Mouse (Mus musculus) heart, embryonic 14.5 days (tissue): ENCODE results near the gene Pheta2. TPM values are rescaled to one million over a fixed set of nuclear protein-coding genes. Genes with fewer than 3 reads are reported as not detected.

ENCODE experiments used
- ATAC-seq: fragments of 200-750 bp; cut with Nextera tagmentation; 2 replicates; pipeline ENCODE4 v1.8.0; 2017; ENCODE audit warnings: low read depth, moderate TSS enrichment; ENCODE audit not compliant: insufficient number of reproducible peaks, insufficient read depth, low FRiP score
- H3K27ac ChIP-seq, 2 experiments: fragments of 200-500 bp in 1 of 2; fragments of 300-500 bp in 1 of 2; sonication (generic) in 1 of 2; replicated peaks in 1 of 2; 2 replicates each; pipeline ENCODE4 v1.5.1; 2012 to 2014; ENCODE audit warnings: low read depth in 2 of 2, low read length in 2 of 2, control low read depth in 1 of 2, mild to moderate bottlenecking in 1 of 2, mixed read lengths in 1 of 2; ENCODE audit not compliant: control insufficient read depth in 1 of 2, insufficient read depth in 1 of 2
- H3K27me3 ChIP-seq: fragments of 300-500 bp; sonication (generic); 2 replicates; pipeline ENCODE4 v1.6.1; 2014; ENCODE audit warnings: mild to moderate bottlenecking, low read length, control low read depth; ENCODE audit not compliant: control insufficient read depth, insufficient read depth
- H3K36me3 ChIP-seq: fragments of 300-500 bp; sonication (generic); 2 replicates; pipeline ENCODE4 v1.6.1; 2014; ENCODE audit warnings: mild to moderate bottlenecking, control low read depth, low read length, mixed read lengths; ENCODE audit not compliant: control insufficient read depth, insufficient read depth
- H3K4me1 ChIP-seq, 2 experiments: fragments of 200-500 bp in 1 of 2; fragments of 300-500 bp in 1 of 2; sonication (generic) in 1 of 2; 2 replicates each; pipeline ENCODE4 v1.6.1; 2012 to 2014; ENCODE audit warnings: low read length in 2 of 2, control low read depth in 1 of 2, mixed read lengths in 1 of 2; ENCODE audit not compliant: control insufficient read depth in 2 of 2, insufficient read depth in 2 of 2
- H3K4me2 ChIP-seq: fragments of 300-500 bp; sonication (generic); 2 replicates; pipeline ENCODE4 v1.6.1; 2014; ENCODE audit warnings: mild to moderate bottlenecking, low read length
- H3K4me3 ChIP-seq, 2 experiments: fragments of 200-500 bp in 1 of 2; fragments of 300-500 bp in 1 of 2; sonication (generic) in 1 of 2; 2 replicates each; pipeline ENCODE4 v1.5.1; 2012 to 2014; ENCODE audit warnings: low read length in 2 of 2, mild to moderate bottlenecking in 2 of 2, control low read depth in 1 of 2, low read depth in 1 of 2, moderate library complexity in 1 of 2; ENCODE audit not compliant: control insufficient read depth in 1 of 2, insufficient read depth in 1 of 2
- H3K9ac ChIP-seq: fragments of 300-500 bp; sonication (generic); 2 replicates; pipeline ENCODE4 v1.6.1; 2014; ENCODE audit warnings: mild to moderate bottlenecking, low read length
- H3K9me3 ChIP-seq: fragments of 300-500 bp; sonication (generic); 2 replicates; pipeline ENCODE4 v1.6.1; 2016; ENCODE audit warnings: low read length, control low read depth; ENCODE audit not compliant: control insufficient read depth
- WGBS: fragments of 180-500 bp; shearing (Covaris S2); extraction: QIAGEN DNeasy Blood & Tissue Kit; methylation state at CpG from one replicate; pipeline ENCODE4 v1.1.7; 2014; 5-methylcytosine and 5-hydroxymethylcytosine counted together
- polyA plus RNA-seq: library from polyadenylated mRNA; unstranded; fragments of >200 nt; fragmentation: Nextera tagmentation; extraction: Ambion mirVana; gene quantifications from 2 replicates; pipeline ENCODE4 v1.2.1, GENCODE M21; 2014

Gene Pheta2
- polyA plus RNA-seq, 1 experiment from 2014 or later = 7.3 TPM

GRCm38 (mm10) chr15:82339150-82339549 is 408 bp downstream of the Pheta2 start:
- WGBS = 60% methylated on average over 10 of the region's 10 CpGs
- no peak for ATAC-seq
- H3K9me3 ChIP-seq = no peaks in the 10 kb centered on the region

DNA sequence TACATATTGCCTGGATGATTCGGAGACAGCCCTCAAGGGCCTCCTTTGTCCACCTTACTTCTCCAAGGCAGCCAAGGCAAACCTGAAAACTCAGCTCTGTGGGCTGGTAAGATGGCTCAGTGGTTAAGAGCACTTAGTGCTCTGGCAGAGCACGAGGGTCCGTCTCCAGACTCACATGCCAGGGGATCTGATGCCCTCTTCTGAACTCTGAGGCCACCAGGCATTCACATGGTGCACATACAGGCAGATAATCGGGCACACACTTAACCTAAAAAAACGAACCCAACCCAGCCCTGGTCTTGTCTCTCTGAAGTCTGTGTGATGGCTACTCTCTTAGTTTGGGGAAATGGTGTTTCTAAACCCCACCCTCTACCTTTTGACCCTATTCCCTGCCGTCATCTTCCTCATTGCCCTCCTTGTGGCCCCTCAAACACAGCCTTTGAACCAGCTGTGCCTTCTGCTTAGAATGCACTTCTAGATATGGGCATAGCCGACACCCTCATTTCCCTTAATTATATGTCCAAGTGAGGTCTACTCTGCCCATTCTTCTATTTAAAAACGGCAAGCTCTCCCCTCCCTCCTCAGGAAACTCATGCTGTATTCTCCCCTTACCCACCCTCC is 1.0 kb downstream of the Pheta2 start:
- no peak overlapping the region for H3K4me2 ChIP-seq
- peaks cover 23% of the 10 kb centered on the region for H3K36me3 ChIP-seq
- no peak overlapping the region; a peak in 1 of 4 replicates for H3K27ac ChIP-seq
- no peaks in the 10 kb centered on the region for H3K27me3 ChIP-seq
- no peak for ATAC-seq
- 75% methylated on average over 8 of the region's 8 CpGs for WGBS
- H3K9me3 ChIP-seq = no peaks in the 10 kb centered on the region
- H3K4me1 ChIP-seq = peaks cover 20 to 28% of the 10 kb centered on the region in 2 experiments
- 0 out of 2 replicates have a peak overlapping the region, but pooled peaks have one; percentile 80 for H3K9ac ChIP-seq
- H3K4me3 ChIP-seq = no peak overlapping the region

More at GRCm38 (mm10) chr15:82339150-82339549, 408 bp downstream of the Pheta2 start:
- Histone ChIP-seq H3K4me2 (peak overlapping the region; percentile 78), H3K27me3 (no peaks in the 10 kb centered on the region), H3K36me3 (peaks cover 29% of the 10 kb centered on the region), H3K9ac (peak overlapping the region; percentile 80), H3K27ac (peak overlapping the region in 1 of 2 experiments; percentile 65; a peak in 1 of 4 replicates), H3K4me3 (peak overlapping the region; percentile 67 to 73), H3K4me1 (peaks cover 20 to 28% of the 10 kb centered on the region in 2 experiments)

DNA sequence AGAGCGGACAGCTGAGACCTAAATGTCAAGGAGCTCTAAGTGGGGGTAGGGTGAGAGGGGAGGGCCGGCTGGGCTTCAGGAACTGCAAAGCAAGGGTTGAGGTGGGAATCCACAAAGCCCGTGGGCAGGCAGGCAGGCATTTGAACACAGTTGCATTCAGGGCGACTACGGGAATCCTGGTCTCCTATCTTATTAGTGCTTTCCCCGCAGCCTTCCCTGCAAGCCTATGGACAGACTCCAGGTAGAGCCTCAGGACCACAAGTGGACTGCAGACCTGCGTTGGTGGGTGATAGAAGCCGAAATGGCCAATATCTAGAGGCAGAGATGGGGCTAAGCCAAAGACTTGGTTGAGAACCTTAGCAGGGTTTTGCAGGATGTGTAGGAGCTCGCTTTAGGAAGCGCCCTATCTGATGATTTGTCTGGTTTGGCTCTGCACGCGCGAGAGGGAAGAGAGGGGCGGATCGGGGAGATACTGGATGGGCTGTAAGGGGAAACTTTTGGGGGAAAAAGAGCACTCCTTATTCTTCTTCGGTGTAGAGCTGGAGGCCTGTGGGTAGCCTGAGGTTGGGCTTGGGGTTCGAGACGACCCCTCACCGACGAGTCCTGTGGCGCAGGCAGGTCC is 1.8 kb downstream of the Pheta2 start:
- Histone ChIP-seq H3K27me3 (no peaks in the 10 kb centered on the region), H3K27ac (peak overlapping the region; percentile 55 to 78; a peak in 3 of 4 replicates), H3K9ac (peak overlapping the region; percentile 83), H3K36me3 (peaks cover 15% of the 10 kb centered on the region), H3K4me1 (peaks cover 20 to 28% of the 10 kb centered on the region in 2 experiments), H3K4me2 (peak overlapping the region; percentile 92), H3K4me3 (peak overlapping the region; percentile 52 to 54), H3K9me3 (no peaks in the 10 kb centered on the region)
- 36% methylated on average over 21 of the region's 21 CpGs for WGBS
- no peak for ATAC-seq

- Histone ChIP-seq H3K4me2 (peak overlapping the region; percentile 92), H3K27me3 (no peaks in the 10 kb centered on the region), H3K36me3 (peaks cover 10% of the 10 kb centered on the region), H3K27ac (peak overlapping the region; percentile 55 to 78), H3K4me3 (peak overlapping the region; percentile 52 to 54), H3K4me1 (peaks cover 20 to 28% of the 10 kb centered on the region in 2 experiments), H3K9ac (peak overlapping the region; percentile 83), H3K9me3 (no peaks in the 10 kb centered on the region)
- peak; percentile 3; the same call in 1 of the 2 replicates for ATAC-seq
- WGBS = 2% methylated on average over 40 of the region's 40 CpGs
Measured at GRCm38 (mm10) chr15:82341036-82341501, 2.3 kb downstream of the Pheta2 start.

GRCm38 (mm10) chr15:82341675-82342542 is 3.2 kb downstream of the Pheta2 start:
- Histone ChIP-seq H3K9me3 (no peaks in the 10 kb centered on the region), H3K4me2 (peak overlapping the region; percentile 92), H3K27me3 (no peaks in the 10 kb centered on the region), H3K4me3 (peak overlapping the region; percentile 52 to 54; a peak in 3 of 4 replicates), H3K36me3 (peaks cover 1% of the 10 kb centered on the region), H3K27ac (peak overlapping the region; percentile 55 to 78), H3K4me1 (peaks cover 22 to 31% of the 10 kb centered on the region in 2 experiments), H3K9ac (peak overlapping the region; percentile 83)
- 34% methylated on average over 15 of the region's 15 CpGs for whole genome bisulfite sequencing
- ATAC-seq = no peak

DNA sequence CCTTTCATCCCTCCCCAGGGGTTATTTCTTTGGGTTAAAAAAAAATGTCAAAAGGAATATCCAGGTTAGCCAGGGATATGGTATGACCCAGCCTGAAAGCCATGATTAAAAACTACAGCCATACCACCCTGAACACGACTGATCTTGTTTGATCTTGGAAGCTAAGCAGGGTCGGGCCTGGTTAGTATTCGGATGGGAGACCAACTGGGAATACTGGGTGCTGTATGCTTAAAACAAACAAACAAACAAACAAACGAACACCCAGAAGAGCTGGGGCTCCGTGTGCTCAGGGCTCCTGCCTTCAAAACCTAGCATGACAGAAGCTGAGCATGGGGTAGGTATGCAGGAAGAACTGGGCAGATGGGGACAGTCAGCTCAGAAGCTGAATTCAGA is 3.8 kb downstream of the Pheta2 start:
- Histone ChIP-seq H3K4me3 (no peak overlapping the region), H3K4me1 (peaks cover 28 to 32% of the 10 kb centered on the region in 2 experiments), H3K9ac (peak overlapping the region; percentile 83), H3K27ac (peak overlapping the region; percentile 55 to 78; a peak in 1 of 4 replicates), H3K36me3 (peaks cover under 1% of the 10 kb centered on the region), H3K9me3 (no peaks in the 10 kb centered on the region), H3K4me2 (peak overlapping the region; percentile 92), H3K27me3 (no peaks in the 10 kb centered on the region)
- no peak for ATAC-seq
- WGBS = 79% methylated on average over 5 of the region's 5 CpGs
